Mouse (Mus musculus) left cerebral cortex, adult 18-20 months (tissue): ENCODE measurements around the gene Prdx1. TPM values are rescaled to one million over a fixed set of nuclear protein-coding genes. Genes with fewer than 3 reads are reported as not detected.
"Not testable (repeated sequence)": the region's sequence is repeated elsewhere in the genome, so short reads cannot be mapped to it uniquely, and the experiment has no call there.

ENCODE experiments used
- DNase-seq, 2 experiments: peaks; one replicate each; pipeline ENCODE4 v3.0.0; 2021 to 2022; ENCODE audit warnings: low spot score in 2 of 2, mixed read lengths in 1 of 2
- long read RNA-seq, 2 experiments: library from polyadenylated mRNA; stranded (forward); transcript quantifications; one replicate each; pipeline ENCODE4 v2.0.0; 2021
- total RNA-seq, 2 experiments: library from RNA; stranded (reverse); gene quantifications; 2 replicates each; pipeline ENCODE4 v1.2.3; 2021

The Prdx1 gene
- total RNA-seq = 100 to 1,000 TPM; 145 to 162 TPM
- long read RNA-seq, experiment 1, transcript Prdx1-201 (5 exons, 636 nt) = minor isoform, 6 of 319 reads
- long read RNA-seq, experiment 1, transcript Prdx1-204 (6 exons, 2,294 nt) = major isoform, 305 of 319 reads
- long read RNA-seq, experiment 1, partial matches to known transcripts = 3 of 319 reads
- long read RNA-seq, experiment 1, other reads (novel, unspliced or antisense) = 5 of 319 reads
- long read RNA-seq, experiment 2, transcript Prdx1-204 (6 exons, 2,294 nt) = major isoform, 279 of 285 reads
- long read RNA-seq, experiment 2, transcript Prdx1-201 (5 exons, 636 nt) = minor isoform, 6 of 285 reads
- long read RNA-seq, experiment 2, partial matches to known transcripts = 0 of 285 reads
- long read RNA-seq, experiment 2, other reads (novel, unspliced or antisense) = 0 of 285 reads

- peak; percentile 86 to 89 for DNase-seq
Measured at GRCm38 (mm10) chr4:116685402-116686061, at the start of gene Prdx1. Gene Prdx1, plus strand, starts transcription at chr4:116685544.

GRCm38 (mm10) chr4:116638821-116639220 lies 46.5 kb upstream of the Prdx1 start:
- no peak for DNase-seq

- no peak for DNase-seq
Measured at GRCm38 (mm10) chr4:116642071-116642470, 43.3 kb upstream of the Prdx1 start.

- peak in 1 of 2 experiments; percentile 13 for DNase-seq
Measured at GRCm38 (mm10) chr4:116644326-116644725, 41.0 kb upstream of the Prdx1 start.

GRCm38 (mm10) chr4:116645624-116646023 lies 39.7 kb upstream of the Prdx1 start:
- DNase-seq = no peak

- DNase-seq = no peak
Measured at GRCm38 (mm10) chr4:116649411-116649810, 35.9 kb upstream of the Prdx1 start.

- DNase-seq = no peak
Measured at GRCm38 (mm10) chr4:116650365-116650764, 35.0 kb upstream of the Prdx1 start.

GRCm38 (mm10) chr4:116650924-116651796 lies 34.2 kb upstream of the Prdx1 start, which contains the start of gene Akr1a1:
Gene Akr1a1, minus strand, starts transcription at chr4:116651680.
- peak; percentile 90 to 93 for DNase-seq

- no peak for DNase-seq
Measured at GRCm38 (mm10) chr4:116651797-116652135, 33.6 kb upstream of the Prdx1 start.

- no peak for DNase-seq
Measured at GRCm38 (mm10) chr4:116653228-116653627, 32.1 kb upstream of the Prdx1 start.

GRCm38 (mm10) chr4:116655100-116655499 lies 30.2 kb upstream of the Prdx1 start:
- no peak for DNase-seq

GRCm38 (mm10) chr4:116655658-116656057 lies 29.7 kb upstream of the Prdx1 start:
- DNase-seq = no peak

GRCm38 (mm10) chr4:116657971-116658370 lies 27.4 kb upstream of the Prdx1 start:
- DNase-seq = no peak

- DNase-seq = no peak
Measured at GRCm38 (mm10) chr4:116659474-116659873, 25.9 kb upstream of the Prdx1 start.

GRCm38 (mm10) chr4:116659916-116660315 lies 25.4 kb upstream of the Prdx1 start:
- not testable (repeated sequence) for DNase-seq

GRCm38 (mm10) chr4:116660829-116661228 lies 24.5 kb upstream of the Prdx1 start:
- DNase-seq = no peak

- DNase-seq = no peak
Measured at GRCm38 (mm10) chr4:116661998-116662397, 23.3 kb upstream of the Prdx1 start.

GRCm38 (mm10) chr4:116666625-116667024 lies 18.7 kb upstream of the Prdx1 start:
- DNase-seq = no peak

- no peak for DNase-seq
Measured at GRCm38 (mm10) chr4:116668145-116668544, 17.2 kb upstream of the Prdx1 start.

GRCm38 (mm10) chr4:116669291-116669690 lies 16.1 kb upstream of the Prdx1 start:
- no peak for DNase-seq

GRCm38 (mm10) chr4:116672785-116673184 lies 12.6 kb upstream of the Prdx1 start:
- DNase-seq = no peak
